Mouse (Mus musculus): ENCODE measurements around the gene Olfr812. TPM values are rescaled to one million over a fixed set of nuclear protein-coding genes. Genes with fewer than 3 reads are reported as not detected.
"Not testable (repeated sequence)": the region's sequence is repeated elsewhere in the genome, so short reads cannot be mapped to it uniquely, and the experiment has no call there.

Olfr812 gene
- polyA plus RNA-seq (2014; fragmentation: Nextera tagmentation; extraction: Ambion mirVana) = not detected in 2 replicates

GRCm38 (mm10) chr10:129845994-129846393 lies at the start of gene Olfr812:
Gene Olfr812 (minus strand): TSS chr10:129846094.
- WGBS = 76% methylated on average over 1 of the region's 1 CpGs
- Histone ChIP-seq H3K9me3 (ENCODE audit: control insufficient read depth, low read length) (no peaks in the 10 kb centered on the region), H3K36me3 (ENCODE audit: control insufficient read depth, insufficient read depth, low read length) (no peaks in the 10 kb centered on the region), H3K27ac (replicated peaks; ENCODE audit: low read depth, low read length) (no peak within 1 kb of the TSS), H3K4me3 (ENCODE audit: low read depth, low read length) (no peak within 1 kb of the TSS), H3K4me1 (ENCODE audit: control insufficient read depth, insufficient read depth, low read length) (no peaks in the 10 kb centered on the region), H3K4me2 (ENCODE audit: low read depth, severe bottlenecking) (no peak within 1 kb of the TSS), H3K27me3 (ENCODE audit: control insufficient read depth, insufficient read depth, low read length) (no peaks in the 10 kb centered on the region), H3K9ac (ENCODE audit: low read length) (no peak within 1 kb of the TSS)
- DNase-seq (ENCODE audit: low spot score) (no peak), ATAC-seq (ENCODE audit: insufficient number of reproducible peaks, low FRiP score, low TSS enrichment, low read depth) (no peak)

GRCm38 (mm10) chr10:129885934-129886333 lies 40.0 kb upstream of the Olfr812 start:
- H3K9ac ChIP-seq (ENCODE audit: low read length) = no peak overlapping the region
- H3K4me3 ChIP-seq (ENCODE audit: low read depth, low read length) = no peak overlapping the region
- no peaks in the 10 kb centered on the region for H3K4me1 ChIP-seq (ENCODE audit: control insufficient read depth, insufficient read depth, low read length)
- no peaks in the 10 kb centered on the region for H3K27me3 ChIP-seq (ENCODE audit: control insufficient read depth, insufficient read depth, low read length)
- H3K27ac ChIP-seq (replicated peaks; ENCODE audit: low read depth, low read length) = no peak overlapping the region
- H3K9me3 ChIP-seq (ENCODE audit: control insufficient read depth, low read length) = no peaks in the 10 kb centered on the region
- no peaks in the 10 kb centered on the region for H3K36me3 ChIP-seq (ENCODE audit: control insufficient read depth, insufficient read depth, low read length)
- no peak overlapping the region for H3K4me2 ChIP-seq (ENCODE audit: low read depth, severe bottlenecking)
- DNase-seq (ENCODE audit: low spot score) = no peak
- ATAC-seq (ENCODE audit: insufficient number of reproducible peaks, low FRiP score, low TSS enrichment, low read depth) = no peak
- 93% methylated on average over 7 of the region's 7 CpGs for WGBS

- not testable (repeated sequence) for ATAC-seq (ENCODE audit: insufficient number of reproducible peaks, low FRiP score, low TSS enrichment, low read depth); H3K9me3 ChIP-seq (ENCODE audit: control insufficient read depth, low read length); H3K36me3 ChIP-seq (ENCODE audit: control insufficient read depth, insufficient read depth, low read length); H3K4me2 ChIP-seq (ENCODE audit: low read depth, severe bottlenecking); H3K27ac ChIP-seq (replicated peaks; ENCODE audit: low read depth, low read length); H3K9ac ChIP-seq (ENCODE audit: low read length); H3K4me1 ChIP-seq (ENCODE audit: control insufficient read depth, insufficient read depth, low read length); H3K27me3 ChIP-seq (ENCODE audit: control insufficient read depth, insufficient read depth, low read length); DNase-seq (ENCODE audit: low spot score); H3K4me3 ChIP-seq (ENCODE audit: low read depth, low read length)
- WGBS = 71% methylated on average over 6 of the region's 6 CpGs
Measured at GRCm38 (mm10) chr10:129885496-129885895, 39.6 kb upstream of the Olfr812 start.

GRCm38 (mm10) chr10:129879751-129880150 lies 33.9 kb upstream of the Olfr812 start, which contains the start of gene Olfr814:
Gene Olfr814 (minus strand): TSS chr10:129879851.
- not testable (repeated sequence) for H3K4me1 ChIP-seq (ENCODE audit: control insufficient read depth, insufficient read depth, low read length); H3K36me3 ChIP-seq (ENCODE audit: control insufficient read depth, insufficient read depth, low read length); H3K27me3 ChIP-seq (ENCODE audit: control insufficient read depth, insufficient read depth, low read length); H3K27ac ChIP-seq (replicated peaks; ENCODE audit: low read depth, low read length); DNase-seq (ENCODE audit: low spot score); H3K9ac ChIP-seq (ENCODE audit: low read length); H3K9me3 ChIP-seq (ENCODE audit: control insufficient read depth, low read length); H3K4me2 ChIP-seq (ENCODE audit: low read depth, severe bottlenecking); ATAC-seq (ENCODE audit: insufficient number of reproducible peaks, low FRiP score, low TSS enrichment, low read depth); H3K4me3 ChIP-seq (ENCODE audit: low read depth, low read length)
- WGBS = no CpG with 5 or more reads among the region's 1 CpGs

- Histone ChIP-seq H3K9ac (ENCODE audit: low read length) (no peak within 1 kb of the TSS), H3K4me2 (ENCODE audit: low read depth, severe bottlenecking) (no peak within 1 kb of the TSS), H3K36me3 (ENCODE audit: control insufficient read depth, insufficient read depth, low read length) (no peaks in the 10 kb centered on the region), H3K9me3 (ENCODE audit: control insufficient read depth, low read length) (no peaks in the 10 kb centered on the region), H3K27me3 (ENCODE audit: control insufficient read depth, insufficient read depth, low read length) (no peaks in the 10 kb centered on the region), H3K27ac (replicated peaks; ENCODE audit: low read depth, low read length) (no peak within 1 kb of the TSS), H3K4me1 (ENCODE audit: control insufficient read depth, insufficient read depth, low read length) (no peaks in the 10 kb centered on the region), H3K4me3 (ENCODE audit: low read depth, low read length) (no peak within 1 kb of the TSS)
- no peak for DNase-seq (ENCODE audit: low spot score)
- no peak for ATAC-seq (ENCODE audit: insufficient number of reproducible peaks, low FRiP score, low TSS enrichment, low read depth)
Measured at GRCm38 (mm10) chr10:129855067-129855466, 9.2 kb upstream of the Olfr812 start, which contains the start of gene Olfr813. Gene Olfr813 (plus strand): TSS chr10:129855367.

GRCm38 (mm10) chr10:129847343-129847742 lies 1.4 kb upstream of the Olfr812 start:
- no peak for DNase-seq (ENCODE audit: low spot score)
- Histone ChIP-seq H3K4me2 (ENCODE audit: low read depth, severe bottlenecking) (no peak overlapping the region), H3K9ac (ENCODE audit: low read length) (no peak overlapping the region), H3K36me3 (ENCODE audit: control insufficient read depth, insufficient read depth, low read length) (no peaks in the 10 kb centered on the region), H3K4me3 (ENCODE audit: low read depth, low read length) (no peak overlapping the region), H3K27me3 (ENCODE audit: control insufficient read depth, insufficient read depth, low read length) (no peaks in the 10 kb centered on the region), H3K9me3 (ENCODE audit: control insufficient read depth, low read length) (no peaks in the 10 kb centered on the region), H3K4me1 (ENCODE audit: control insufficient read depth, insufficient read depth, low read length) (no peaks in the 10 kb centered on the region), H3K27ac (replicated peaks; ENCODE audit: low read depth, low read length) (no peak overlapping the region)
- 97% methylated on average over 1 of the region's 1 CpGs for WGBS
- ATAC-seq (ENCODE audit: insufficient number of reproducible peaks, low FRiP score, low TSS enrichment, low read depth) = no peak

- Histone ChIP-seq H3K27me3 (ENCODE audit: control insufficient read depth, insufficient read depth, low read length) (no peaks in the 10 kb centered on the region), H3K4me3 (ENCODE audit: low read depth, low read length) (no peak within 1 kb of the TSS), H3K27ac (replicated peaks; ENCODE audit: low read depth, low read length) (no peak within 1 kb of the TSS), H3K36me3 (ENCODE audit: control insufficient read depth, insufficient read depth, low read length) (no peaks in the 10 kb centered on the region), H3K9ac (ENCODE audit: low read length) (no peak within 1 kb of the TSS), H3K4me1 (ENCODE audit: control insufficient read depth, insufficient read depth, low read length) (no peaks in the 10 kb centered on the region), H3K9me3 (ENCODE audit: control insufficient read depth, low read length) (no peaks in the 10 kb centered on the region), H3K4me2 (ENCODE audit: low read depth, severe bottlenecking) (no peak within 1 kb of the TSS)
- WGBS = 84% methylated on average over 4 of the region's 4 CpGs
- ATAC-seq (ENCODE audit: insufficient number of reproducible peaks, low FRiP score, low TSS enrichment, low read depth) (no peak), DNase-seq (ENCODE audit: low spot score) (no peak)
Measured at GRCm38 (mm10) chr10:129804296-129804695, 41.6 kb downstream of the Olfr812 start, which contains the start of gene Olfr811. Gene Olfr811 (minus strand): TSS chr10:129804396.

GRCm38 (mm10) chr10:129794817-129795216 lies 51.1 kb downstream of the Olfr812 start, which contains the start of gene Olfr810:
Gene Olfr810 (minus strand): TSS chr10:129794917.
- Histone ChIP-seq H3K4me1 (ENCODE audit: control insufficient read depth, insufficient read depth, low read length) (no peaks in the 10 kb centered on the region), H3K4me3 (ENCODE audit: low read depth, low read length) (no peak within 1 kb of the TSS), H3K4me2 (ENCODE audit: low read depth, severe bottlenecking) (no peak within 1 kb of the TSS), H3K27ac (replicated peaks; ENCODE audit: low read depth, low read length) (no peak within 1 kb of the TSS), H3K27me3 (ENCODE audit: control insufficient read depth, insufficient read depth, low read length) (no peaks in the 10 kb centered on the region), H3K9ac (ENCODE audit: low read length) (no peak within 1 kb of the TSS), H3K9me3 (ENCODE audit: control insufficient read depth, low read length) (no peaks in the 10 kb centered on the region), H3K36me3 (ENCODE audit: control insufficient read depth, insufficient read depth, low read length) (no peaks in the 10 kb centered on the region)
- no peak for DNase-seq (ENCODE audit: low spot score)
- ATAC-seq (ENCODE audit: insufficient number of reproducible peaks, low FRiP score, low TSS enrichment, low read depth) = no peak

Measured in limb, embryonic 11.5 days (tissue).